Mouse (Mus musculus): Measurements from ENCODE around the gene Prkcg.

GRCm38 (mm10) chr7:3303276-3303781, 14.3 kb downstream of the Prkcg start:
- TF ChIP-seq CTCF (IDR thresholded peaks at IDR 0.05; ENCODE audit: low read depth) (no peak), EP300 (IDR thresholded peaks at IDR 0.05; ENCODE audit: low read depth) (no peak)
